Mouse (Mus musculus): ENCODE data around the gene Slc2a1.

Slc2a1 gene

DNA sequence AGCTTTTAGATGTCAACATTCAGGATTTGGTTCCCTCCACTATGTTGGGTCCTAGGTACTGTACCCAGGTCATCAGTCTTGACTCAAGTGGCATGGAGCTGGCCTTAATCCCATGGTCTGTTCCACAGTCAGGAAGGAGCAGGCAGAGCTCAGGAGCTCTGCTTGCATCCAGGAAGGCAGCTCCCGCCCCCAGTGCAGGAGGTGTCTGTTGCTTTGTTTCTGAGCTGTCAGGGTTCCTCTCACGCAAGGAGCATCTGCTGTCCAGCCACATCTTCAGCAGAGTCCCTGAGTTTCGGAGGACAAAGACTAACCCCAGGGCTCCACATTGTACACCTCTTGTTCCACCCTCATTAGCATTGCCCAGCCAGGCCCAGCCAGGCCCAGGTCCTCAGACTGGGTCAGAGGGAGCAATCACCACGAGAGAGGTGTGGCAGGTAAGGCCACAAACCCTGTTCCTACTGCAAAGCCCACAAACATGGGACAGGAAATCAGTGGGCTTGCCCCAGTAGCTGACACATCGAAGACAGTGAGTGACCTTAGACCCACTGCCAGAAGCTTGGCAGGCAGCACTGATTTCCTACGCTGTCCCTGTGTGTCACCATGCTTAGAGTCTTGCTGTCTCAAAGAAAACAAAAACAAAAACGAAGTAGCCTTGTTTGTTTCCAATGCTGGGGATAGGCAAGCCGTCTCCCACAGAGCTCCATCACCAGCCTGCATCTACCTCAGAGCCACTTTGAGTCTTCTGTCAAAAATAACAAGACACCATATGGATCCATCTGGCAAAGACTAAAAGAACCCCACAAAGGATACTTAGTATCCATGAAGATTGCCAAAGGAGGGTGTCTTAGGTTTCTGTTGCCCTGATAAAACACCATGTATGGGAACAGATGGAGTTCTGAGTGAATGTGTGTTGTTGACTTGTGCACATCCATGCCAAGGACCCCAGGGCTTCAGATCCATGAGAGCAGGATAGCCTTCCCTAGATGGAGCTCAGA is 10.0 kb upstream of the Slc2a1 start:
- peak; percentile 85 for DNase-seq

DNA sequence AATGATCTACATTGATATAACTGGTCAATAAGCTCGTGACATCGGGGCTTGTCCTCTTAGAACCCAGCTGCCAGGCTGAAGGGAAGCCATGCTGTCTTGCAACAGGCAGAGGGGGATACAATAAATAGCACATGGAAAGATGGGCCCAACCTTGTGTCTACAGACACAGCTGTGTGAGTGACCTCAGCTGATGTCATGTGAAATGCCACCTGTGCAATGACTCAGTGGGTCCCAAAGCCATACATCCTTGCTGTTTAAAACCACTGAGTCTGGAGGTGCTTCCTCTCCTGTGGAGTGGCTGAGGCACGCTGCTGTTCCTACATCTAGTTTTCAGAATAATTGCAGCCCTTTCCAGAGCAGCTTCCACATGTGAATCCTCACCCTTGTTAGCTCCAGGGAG is 7.1 kb upstream of the Slc2a1 start:
- DNase-seq: peak; percentile 77

- DNase-seq: peak; percentile 80
Observed at GRCm38 (mm10) chr4:119102350-119103126, 6.0 kb upstream of the Slc2a1 start.

- DNase-seq: peak; percentile 69
Observed at GRCm38 (mm10) chr4:119104847-119105246, 3.7 kb upstream of the Slc2a1 start.

- peak; percentile 96 for DNase-seq
Observed at GRCm38 (mm10) chr4:119105704-119106103, 2.8 kb upstream of the Slc2a1 start.

- DNase-seq: peak; percentile 90
Observed at GRCm38 (mm10) chr4:119107867-119108266, 644 bp upstream of the Slc2a1 start.

GRCm38 (mm10) chr4:119109640-119110039 is 1.1 kb downstream of the Slc2a1 start:
- no peak for DNase-seq

GRCm38 (mm10) chr4:119110512-119110911 is 2.0 kb downstream of the Slc2a1 start:
- no peak for DNase-seq

GRCm38 (mm10) chr4:119111410-119111809 is 2.9 kb downstream of the Slc2a1 start:
- DNase-seq: no peak

DNA sequence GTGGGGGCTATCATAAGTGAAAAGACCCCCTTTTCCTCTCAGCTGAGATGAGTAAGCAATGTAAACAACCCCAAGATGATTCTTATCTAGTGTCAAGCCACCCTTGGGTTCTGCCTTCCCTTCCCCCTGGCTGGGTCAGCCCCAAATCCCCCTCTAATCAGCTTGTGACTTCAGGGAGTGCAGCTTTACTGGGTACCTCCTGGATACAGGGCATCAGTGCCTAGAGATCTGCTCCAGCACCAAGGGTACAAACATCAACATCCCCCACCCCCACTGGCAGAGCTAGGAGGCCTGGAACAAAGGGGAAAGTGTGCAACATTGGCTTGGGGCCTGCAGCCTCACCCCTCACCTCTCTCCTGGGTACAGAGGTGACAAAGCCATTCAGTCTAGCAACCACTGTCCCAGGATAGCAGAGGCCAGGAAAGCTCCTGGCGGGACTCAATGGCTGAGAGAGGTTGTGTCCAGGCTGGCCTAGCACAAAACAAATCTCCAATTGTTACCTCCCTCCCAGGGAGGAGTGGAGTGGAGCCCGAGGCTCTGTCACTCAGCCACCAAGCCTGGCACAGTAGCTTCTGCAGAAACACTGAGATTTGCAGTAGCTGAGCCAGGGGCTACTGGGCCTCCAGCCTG is 3.9 kb downstream of the Slc2a1 start:
- DNase-seq: no peak

DNA sequence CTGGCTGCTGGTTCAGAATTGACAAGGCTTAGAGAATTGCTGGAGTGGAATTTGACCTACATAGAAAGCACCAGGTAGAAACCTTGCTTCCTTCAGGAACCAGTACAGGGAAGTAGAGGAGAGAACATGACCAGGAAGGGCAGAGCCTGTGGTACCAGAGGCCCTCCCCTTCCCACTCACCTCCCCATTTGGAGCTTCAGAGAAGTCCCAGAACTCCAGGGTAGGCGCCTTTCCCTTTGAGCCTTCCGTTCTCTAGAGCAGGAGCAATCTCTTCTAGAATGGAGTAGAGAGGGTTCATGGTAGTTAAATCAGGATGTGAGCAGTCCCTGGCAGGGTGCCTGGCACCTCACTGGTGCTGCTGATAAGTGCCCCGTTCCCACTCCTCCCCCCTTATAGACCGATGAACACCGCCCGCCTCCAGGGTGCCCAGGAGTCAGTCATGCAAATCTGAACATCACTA is 7.1 kb downstream of the Slc2a1 start:
- DNase-seq: peak; percentile 95

DNA sequence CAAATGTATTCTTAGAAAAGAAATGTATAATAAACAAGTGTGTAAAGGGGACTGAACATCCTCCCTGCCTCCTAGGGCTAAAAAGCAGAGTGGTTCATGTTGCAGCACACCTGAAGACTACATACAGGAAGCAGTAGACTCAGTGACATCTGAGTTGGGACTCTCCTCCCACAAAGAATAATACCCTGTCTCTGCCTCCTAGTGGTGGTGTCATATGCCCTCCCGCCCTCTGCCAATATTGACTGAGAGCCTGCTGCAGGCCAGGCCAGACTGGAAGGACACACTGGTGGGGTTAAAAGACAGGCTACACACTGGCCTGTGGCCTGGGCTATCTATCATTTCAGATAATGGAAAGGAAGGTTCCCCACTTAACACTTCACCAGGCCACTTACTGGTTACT is 7.8 kb downstream of the Slc2a1 start:
- DNase-seq: no peak

- no peak for DNase-seq
Observed at GRCm38 (mm10) chr4:119117571-119117970, 9.1 kb downstream of the Slc2a1 start.

DNA sequence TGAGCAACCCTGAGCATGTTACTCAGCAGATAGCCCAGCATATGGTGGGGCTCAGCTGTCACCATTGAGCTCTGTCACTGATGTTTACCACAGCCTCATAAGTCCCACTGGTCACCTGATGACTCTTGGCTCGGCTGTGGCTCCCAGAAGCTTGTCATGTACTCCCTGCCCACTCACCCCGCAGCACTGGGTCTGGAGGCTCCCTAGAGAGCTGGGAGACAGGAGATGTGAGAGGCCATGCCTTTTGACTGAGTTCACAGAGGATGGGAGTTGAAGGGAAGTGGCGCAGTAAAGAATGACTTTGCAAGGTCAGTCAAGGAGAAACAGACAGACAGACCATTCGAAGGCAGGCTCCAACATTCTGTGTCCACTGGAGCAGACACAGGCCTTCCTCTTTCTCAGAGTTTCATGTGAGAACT is 10.2 kb downstream of the Slc2a1 start:
- DNase-seq: peak; percentile 96

DNA sequence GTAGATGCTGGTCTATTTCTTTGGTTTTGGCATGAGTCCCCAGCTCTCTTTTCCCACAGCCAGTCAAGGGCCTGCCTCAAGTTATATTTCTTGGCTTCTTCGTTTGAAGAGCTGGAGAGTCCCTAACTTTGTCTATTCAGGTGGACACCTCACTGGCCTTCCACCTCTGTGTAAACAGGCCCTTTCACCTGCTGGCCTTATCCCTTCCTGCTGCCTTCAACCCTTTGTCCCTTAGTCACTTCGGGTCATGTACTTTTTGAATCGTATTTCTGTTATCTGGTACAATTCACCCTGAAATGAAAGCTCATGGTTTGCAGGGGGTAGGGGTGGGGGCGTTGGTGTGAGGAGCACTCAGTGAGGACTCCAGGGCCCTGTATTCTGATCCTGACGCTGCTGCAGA is 10.8 kb downstream of the Slc2a1 start:
- no peak for DNase-seq

DNA sequence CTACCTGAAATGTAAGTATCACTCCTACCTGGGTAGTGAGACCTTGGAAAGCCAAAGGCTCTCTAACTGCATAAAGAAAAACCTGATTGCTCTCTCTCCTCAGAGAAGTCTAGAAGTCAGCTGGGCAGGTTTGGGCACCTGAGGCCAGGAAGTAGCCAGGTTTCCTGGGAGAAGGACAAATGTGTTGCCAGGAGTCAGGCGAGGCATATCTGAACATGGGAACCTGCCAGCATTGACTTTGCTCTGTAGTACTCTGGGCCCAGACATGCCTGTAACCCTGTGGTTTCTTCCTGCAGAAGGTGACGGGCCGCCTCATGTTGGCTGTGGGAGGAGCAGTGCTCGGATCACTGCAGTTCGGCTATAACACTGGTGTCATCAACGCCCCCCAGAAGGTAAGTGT is 11.6 kb downstream of the Slc2a1 start:
- DNase-seq: no peak

DNA sequence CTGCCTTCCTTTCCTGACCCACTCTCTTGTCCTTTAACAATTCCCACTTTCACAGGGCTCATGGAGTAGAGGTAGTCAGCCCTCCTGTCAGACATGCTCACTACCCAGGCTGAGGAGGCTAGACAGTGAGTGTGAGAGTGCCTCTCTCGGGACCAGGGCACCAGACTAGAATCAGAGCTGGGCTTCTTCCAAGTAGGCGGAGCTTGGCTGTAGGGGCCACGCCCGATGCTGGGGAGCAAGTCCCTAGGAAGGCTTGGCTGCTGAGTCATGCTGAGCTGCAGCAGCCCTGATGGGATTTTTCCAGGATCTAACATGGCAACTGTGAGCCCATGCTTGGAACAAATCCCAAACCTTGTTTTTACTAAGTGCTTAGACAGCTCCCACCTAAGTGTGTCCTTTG is 12.7 kb downstream of the Slc2a1 start:
- peak; percentile 98 for DNase-seq

- peak; percentile 91 for DNase-seq
Observed at GRCm38 (mm10) chr4:119124771-119125273, 16.3 kb downstream of the Slc2a1 start.

GRCm38 (mm10) chr4:119125577-119126270 is 17.2 kb downstream of the Slc2a1 start:
- peak; percentile 96 for DNase-seq

DNA sequence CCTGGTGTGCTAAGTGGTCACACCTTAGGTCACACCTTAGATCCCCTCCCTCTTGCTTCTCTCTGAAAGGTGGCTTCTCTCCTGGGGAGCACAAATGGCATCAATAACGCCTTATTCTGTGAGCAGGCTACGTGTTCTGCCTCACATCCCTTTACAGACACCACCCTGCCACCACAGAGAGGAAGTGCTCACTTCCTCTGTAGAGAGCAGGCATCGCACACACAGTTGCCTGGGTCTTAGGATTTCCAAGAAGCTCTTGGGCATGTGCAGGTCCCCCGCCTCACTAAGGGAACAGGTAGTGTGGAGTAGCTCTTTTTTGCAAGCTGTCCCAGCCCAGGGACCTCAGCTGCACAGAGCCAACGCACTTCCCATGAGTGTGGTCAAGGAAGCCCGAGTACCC is 18.7 kb downstream of the Slc2a1 start:
- peak; percentile 95 for DNase-seq

- no peak for DNase-seq
Observed at GRCm38 (mm10) chr4:119128547-119128946, 20.0 kb downstream of the Slc2a1 start.

DNA sequence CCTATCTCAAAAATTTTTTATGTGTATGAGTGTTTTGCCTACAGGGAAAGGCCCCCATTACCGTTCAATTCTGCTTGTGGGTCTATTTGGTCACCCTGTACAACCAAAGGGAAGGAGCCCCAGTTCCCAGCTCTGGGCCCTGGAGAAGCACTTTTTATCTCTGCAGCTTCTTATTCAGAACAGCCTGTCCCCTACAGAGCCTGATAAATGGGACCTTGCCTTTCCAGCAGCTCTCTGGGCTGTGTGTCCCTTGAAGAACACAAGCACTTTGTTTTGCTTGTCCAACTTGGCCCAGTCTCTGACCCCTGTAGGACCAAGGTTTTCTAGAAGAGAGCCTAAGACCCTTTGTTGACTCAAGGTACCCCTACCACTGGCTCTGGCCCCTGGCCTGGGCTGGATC is 20.6 kb downstream of the Slc2a1 start:
- DNase-seq: peak; percentile 93
